Mouse (Mus musculus) right cerebral cortex, postnatal 36 days (tissue): ENCODE results near the gene 2210016L21Rik.

ENCODE experiments used
- DNase-seq, 2 experiments: peaks; one replicate each; pipeline ENCODE4 v3.0.0; 2022; ENCODE audit warnings: low spot score in 2 of 2, mixed read lengths in 1 of 2

Gene 2210016L21Rik

DNA sequence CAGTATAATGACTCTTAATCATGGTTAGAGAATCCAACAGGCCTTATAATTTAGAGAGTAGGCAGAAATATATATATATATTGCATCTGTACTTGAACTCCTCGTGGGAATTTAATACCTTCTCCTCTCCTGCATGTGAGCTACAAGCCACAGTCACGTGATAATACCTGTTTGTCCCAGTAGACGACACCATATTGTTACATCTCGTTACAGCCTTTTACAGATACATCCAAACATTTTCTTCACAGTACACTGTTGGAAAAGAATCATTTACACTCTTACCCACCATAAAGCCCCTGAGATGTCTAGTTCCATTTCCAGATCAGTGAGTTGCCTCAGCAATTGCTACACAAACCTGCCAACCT lies 790 bp downstream of the 2210016L21Rik start:
- DNase-seq: no peak

DNA sequence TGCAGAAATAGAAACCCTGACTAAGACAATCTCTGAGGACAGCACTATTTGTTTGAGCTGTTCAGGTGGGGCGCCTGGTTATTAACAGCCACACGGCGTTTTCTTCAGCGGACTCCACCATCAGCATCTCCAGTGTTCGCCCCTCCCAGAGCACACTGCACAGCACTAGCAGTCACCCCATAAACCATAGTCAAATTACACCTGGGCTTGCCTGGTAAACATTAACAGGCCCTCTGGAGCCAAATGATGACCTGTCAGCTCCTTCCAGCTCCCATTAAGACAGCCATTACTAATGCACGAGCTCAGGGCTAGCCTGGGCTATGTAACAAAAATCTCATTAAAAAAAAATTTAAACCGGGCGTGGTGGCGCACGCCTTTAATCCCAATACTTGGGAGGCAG lies 3.1 kb downstream of the 2210016L21Rik start:
- DNase-seq: no peak

DNA sequence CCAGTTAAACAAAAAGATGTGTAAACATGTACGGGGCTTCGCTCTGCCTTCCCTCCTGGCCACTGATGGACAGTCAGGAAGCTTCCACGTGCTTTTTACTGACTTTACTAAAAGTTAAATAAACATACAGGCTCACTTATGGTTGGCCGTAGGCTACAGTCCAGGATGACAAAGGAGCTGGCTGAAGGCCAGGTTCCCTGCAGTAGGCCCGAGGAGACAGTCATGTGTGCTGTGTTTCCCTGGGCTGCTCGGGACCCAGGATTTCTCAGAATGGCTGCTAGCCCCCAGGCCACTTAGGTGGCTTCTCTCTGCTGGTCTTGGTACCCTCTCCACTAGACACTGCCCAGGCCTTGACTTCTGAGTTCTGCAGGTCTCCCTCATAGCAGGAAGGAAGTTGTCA lies 6.9 kb downstream of the 2210016L21Rik start:
- DNase-seq: no peak

DNA sequence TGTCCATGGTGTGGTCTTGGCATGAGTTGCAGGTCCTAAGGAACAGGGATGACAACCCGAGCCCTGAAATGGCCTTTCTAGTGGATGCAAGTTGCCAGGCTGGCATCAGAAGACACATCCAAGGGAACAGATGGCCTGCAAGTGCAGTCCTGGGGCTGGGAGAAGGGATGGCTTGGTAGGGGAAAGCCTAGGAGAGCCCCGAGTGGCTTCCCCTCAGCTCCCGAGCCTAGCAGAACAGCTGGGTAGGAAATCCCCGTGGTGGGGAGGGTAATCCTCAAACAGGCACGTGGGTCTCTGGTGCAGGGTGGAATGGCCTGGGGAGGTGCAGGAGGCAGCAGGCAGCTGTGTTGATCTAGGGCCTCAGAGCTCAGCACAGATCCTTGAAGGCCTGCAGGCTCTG lies 7.4 kb downstream of the 2210016L21Rik start:
- no peak for DNase-seq

DNA sequence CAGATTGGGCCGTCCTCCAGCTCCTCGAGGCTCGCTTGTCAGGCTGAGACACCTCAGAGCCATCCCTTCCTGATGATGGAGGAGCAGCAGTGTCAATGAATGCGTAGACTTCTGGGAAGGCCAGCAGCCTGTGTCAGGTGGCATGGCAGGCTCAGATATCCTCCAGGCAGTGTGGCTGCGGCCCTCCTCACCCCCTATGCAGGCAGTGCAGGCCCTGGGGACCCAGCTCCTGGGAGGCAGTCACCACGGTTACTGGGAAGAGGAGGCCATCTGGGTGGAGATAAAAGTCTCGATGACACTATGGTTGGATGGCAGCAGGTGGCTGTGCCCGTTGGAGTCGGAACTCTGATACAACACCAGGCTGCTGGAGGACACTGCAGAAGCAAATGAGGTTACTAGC lies 7.9 kb downstream of the 2210016L21Rik start:
- no peak for DNase-seq

DNA sequence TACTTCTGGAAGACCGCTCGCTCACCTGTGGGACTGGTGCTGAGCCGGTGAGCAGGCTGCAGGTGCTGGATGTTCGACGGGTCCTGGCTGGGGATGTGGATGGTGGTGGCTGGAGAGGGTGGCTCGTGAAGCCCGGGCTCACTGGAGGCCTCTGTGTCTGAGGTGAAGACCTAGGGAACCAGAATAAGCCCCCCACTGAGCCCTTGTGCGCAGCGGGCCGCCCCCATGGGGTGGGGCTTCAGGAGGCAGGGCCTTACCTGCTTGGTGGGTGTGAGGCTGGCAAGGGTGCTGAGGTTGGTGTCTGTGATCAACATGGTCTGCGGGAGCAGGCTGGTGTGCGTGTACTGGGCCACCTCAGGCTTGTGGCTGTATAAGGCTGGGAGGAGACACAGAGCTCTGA lies 8.7 kb downstream of the 2210016L21Rik start:
- no peak for DNase-seq

DNA sequence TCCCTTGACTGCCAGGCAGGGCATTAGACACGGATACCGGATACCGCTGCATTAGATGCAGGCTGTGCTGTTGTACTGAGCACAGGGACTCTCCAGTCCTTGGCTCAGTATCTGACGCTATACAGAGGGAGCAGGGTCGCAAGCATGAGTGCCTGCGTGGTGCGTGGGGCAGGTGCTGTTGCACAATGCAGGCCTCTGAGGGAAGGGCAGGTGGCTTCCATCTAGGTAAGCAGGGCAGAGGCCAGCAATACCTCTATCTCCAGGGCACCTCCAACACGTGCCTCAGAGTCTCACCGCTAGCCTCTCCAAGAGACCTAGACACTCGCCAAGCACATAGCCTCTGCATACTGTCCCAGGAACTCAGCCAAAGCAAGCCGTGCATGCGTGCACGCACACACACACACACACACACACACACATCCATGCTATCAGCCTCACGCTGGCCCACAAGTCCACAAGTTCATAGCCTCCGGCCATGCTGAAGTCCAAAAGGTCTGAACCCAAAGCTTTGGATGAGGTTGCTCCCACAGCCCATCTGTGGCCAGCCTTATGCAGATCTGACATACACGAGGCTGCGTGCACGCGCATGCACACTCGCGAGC lies 9.4 kb downstream of the 2210016L21Rik start:
- no peak for DNase-seq

DNA sequence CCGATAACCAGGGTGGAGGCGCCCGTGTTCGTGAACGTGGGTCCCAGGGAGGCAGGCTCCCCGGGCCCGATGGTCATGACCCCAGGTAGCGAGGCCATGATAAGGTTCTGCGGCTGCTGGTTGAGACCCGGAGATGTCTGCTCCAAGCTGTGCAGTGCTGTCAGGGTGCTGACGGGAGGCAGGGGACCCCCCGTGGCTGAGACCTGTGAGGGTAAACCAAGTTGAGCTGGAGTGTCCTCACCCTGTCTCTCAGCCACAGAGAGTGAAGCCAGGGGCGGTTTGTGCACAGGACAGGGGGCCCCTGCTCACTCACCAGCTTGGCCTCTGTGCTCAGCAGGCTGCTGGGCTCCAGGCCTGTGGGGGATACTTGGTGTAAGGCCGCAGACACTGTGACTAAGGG lies 11.4 kb downstream of the 2210016L21Rik start:
- no peak for DNase-seq

DNA sequence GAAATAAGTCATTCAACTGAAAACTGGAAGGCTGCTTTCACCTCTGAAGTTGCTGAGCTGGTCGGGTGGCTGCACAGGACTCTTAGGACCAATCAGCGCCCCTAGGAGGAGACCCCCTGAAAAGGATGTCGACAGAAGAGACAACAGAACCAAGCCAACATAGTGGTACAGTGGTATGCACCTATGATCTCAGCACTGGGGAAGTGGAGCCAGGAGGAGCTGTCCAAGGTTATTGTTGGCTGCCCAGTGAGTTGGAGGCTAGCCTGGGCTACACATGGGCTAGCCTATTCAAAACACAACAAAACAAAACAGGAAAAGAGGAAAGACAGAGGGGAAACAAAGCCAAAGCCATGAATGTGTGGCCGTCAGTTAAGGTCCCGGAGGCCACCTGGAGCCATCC lies 16.1 kb downstream of the 2210016L21Rik start:
- DNase-seq: no peak

DNA sequence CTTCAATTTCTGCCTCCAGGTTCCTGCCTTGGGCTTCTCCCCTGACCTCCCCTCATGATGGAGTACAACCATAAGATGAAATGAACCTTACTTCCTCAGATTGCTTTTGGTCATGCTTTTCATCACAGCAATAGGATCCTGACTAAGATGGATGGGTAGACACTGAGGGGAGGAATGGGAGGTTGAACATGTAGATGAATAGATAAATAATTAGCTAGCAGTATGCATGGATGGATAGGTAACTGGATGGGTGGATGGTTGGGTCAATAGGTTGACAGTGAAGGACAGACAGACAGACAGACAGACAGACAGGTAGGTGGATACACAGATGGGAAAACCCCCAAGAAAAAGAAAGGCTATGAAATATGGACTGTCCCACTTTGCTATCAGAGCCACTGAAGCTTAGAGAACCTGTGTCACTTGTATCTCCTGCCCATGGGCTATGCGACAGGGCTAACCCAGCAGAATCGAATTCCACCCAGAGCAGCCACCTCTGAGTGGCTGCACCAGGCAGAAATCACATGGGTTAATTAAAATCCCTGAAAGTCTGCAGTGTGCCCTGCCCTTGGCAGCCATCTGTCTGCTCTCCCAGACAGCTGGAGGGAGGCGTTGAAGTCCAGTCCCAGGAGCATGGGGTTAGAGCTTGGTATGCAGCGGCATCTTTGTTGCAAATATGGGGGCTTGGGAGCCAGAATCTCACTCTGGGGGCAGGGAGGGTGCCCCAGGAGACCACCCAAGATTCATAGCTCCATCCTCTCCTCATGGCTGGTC lies 19.8 kb downstream of the 2210016L21Rik start:
- DNase-seq: no peak

DNA sequence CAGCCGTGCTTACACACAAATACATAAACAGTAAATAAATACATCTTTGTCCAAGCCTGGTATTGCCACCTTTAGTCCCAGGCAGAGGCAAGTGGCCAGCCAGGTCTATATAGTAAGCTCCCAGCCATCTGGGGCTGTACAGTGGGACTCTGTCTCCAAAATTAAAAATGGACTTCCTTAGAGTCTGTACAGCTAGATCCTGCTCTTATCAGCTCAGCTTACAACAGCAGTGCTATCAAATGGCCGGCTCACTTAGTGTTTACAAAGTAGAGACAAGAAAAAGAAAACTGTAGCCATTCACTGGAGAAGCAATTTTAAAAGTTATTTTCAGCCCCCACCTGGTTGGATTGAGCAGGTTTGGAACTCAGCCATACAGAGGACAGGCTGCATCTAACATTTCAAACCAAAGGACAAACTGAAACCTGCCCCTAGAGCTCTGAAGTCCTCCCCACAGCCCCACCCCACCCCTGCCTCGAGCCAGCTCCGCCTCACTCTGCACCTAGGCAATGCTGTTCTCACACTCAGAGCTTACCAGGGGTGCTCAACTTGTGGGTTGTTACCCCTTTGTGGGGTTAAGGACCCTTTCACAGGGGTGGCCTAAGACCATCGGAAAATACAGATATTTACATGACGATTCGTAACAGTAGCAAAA lies 22.5 kb downstream of the 2210016L21Rik start:
- no peak for DNase-seq

DNA sequence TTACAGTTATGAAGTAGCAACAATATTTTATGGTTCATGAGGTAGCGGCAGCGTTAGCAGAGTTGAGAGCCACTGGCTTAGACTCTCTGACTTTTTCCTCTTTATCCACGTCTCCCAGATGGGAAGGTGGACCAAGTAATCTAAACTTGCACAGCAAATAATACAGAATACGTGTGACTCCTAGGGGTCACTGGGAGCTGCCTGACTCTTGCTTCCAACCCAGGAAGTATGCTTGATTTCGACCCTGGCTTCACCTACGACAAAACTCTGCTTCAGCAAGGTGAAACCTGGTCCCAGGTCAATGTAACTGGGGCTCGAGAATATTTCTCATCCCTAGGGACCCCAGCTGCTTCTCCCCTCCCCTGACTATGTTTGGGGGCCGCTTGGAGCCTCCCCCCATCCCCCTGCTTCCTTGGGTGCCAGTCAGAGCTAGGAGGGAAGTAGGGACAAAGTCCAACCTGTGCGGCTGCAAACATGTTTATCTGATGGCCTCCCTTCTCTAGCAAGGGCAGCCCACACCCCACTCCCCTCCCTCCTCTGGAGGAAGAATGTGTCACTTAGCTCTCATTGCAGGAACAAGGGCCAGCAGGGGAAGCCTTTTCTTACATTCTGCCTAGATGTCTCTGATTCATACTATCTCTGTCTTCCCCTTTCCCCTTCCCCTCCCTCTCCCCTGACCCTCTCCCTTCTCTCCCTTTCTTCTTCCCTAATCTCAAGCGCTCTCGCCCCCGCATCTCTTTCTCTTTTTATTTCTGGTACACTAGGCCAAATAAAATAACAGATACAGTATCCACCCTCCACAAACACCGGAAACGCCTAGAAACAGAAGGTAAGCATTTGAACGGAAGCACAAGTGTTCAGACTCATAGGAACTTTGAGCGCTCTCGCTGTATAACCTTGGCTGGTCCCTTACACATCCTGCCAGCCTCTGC lies 23.3 kb downstream of the 2210016L21Rik start:
- no peak for DNase-seq

DNA sequence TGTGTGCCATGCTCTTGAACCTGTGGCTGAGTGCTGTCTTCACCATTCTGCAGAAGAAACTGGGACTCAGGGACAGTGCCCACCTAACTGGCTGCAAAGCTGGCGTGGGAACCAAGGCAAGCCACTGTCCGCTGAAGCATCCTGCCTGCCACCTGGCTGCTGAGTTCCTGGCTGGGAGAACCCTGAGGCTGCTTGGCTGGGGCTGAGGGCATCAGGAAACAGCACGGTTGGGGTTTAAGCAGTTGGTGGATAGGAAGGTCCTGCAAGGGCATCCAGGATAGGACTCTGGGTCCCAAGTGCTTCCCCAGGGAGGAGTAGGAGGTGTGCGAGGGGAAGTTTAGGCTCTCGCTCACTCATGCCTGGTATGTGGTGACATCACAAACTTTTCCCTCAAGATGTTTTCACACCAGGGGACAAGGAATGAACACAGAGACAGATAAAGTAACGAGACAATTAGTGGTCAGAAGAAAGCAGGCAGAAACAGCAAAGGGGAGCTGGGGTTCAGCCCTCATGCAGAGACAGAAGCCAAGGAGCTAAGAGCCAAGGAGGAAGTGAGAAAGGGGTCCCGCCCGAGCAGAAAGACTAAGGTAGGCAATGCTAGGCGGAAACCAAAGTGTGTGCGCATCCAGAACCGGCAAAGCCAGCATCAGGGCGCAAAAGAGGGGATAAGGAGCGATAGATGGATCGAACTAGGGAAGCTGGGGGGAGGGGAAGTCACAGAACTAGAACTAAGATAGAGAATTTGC lies 25.7 kb downstream of the 2210016L21Rik start:
- DNase-seq: no peak

DNA sequence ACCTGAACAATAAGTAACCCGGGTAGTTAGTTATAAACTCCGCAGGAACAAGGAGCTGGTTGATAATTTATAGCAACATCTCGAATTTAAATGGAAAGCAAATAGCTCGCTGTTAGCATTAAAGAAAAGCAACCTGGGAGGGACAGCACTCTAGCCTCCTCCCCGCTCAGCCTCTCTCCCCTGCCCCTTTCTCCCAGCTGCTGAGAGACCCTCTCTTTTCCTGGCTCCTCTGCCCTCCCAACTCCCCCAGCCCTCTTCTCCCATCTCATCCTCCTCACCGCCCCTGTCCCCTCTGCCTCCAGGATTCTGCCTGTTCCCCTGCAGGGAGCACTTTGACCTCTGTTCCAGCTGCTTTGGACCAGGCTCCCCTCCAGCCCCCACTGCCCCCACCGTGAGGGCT lies 26.7 kb downstream of the 2210016L21Rik start:
- DNase-seq: no peak

DNA sequence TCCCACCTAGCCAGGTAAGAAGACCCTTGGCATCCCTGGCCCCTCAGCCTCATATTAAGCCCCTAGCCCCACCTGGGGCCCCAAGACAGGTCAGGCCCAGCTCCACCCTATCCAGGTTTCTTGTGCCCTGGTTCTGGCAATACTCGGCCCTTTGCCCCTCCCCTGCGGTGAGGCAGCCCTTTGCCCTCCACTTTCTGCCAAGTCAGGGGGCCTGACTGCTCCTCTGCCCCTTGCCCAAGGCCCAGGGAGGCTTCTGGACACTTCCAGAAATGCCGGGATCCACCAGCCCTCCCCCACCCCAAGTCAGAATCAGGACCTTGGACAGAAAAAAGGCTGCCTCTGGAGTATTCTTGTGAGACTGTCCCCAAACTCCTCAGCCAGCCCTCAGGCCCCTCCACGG lies 27.1 kb downstream of the 2210016L21Rik start:
- no peak for DNase-seq

DNA sequence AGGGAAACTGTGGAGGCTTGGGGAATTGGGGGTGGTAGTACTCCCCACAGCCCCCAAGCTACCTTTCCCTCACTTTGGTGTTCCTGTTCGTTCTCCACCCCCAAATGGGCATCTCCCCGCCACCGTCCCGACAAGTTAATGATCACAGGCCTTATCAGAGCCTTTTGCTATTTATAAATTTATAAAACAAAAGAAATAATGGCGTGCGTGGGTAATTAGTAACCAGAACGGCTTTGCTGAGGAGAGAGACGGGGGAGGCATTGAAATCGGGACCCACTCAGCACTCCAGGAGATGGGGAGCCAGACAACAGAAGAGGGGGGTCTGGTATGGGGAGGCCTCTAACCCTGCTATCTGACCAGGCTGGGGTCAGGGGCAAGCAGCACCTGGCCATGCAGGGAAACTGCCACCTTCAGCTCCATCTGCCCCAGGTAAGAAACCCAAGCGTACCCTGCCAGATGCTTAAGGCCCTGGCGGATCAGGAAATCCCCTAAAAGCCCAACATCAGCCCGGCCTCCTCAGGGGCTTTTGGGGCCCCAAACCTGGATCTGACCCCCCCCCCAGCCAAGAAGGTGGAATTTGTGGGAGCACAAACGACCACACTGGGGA lies 27.8 kb downstream of the 2210016L21Rik start:
- no peak for DNase-seq

DNA sequence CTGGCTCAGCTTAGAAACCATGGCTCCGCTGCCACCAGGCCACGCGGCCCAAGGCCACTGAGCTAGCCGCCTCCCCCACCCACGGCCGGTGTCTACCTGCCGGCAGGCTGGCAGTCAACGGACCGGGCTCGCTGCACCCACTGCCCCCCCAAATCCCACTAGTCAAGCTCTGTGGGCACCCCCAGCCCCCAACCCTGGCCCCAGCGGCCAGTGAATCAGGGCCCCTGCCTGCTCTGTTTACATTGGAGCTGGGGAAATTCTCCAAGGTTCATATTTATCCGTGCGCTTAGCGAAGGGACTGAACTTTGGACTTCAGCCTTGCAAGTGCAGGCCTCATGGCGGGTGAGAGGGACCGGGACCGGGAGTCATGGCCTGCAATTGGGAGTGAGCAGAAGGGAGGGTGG lies 28.9 kb downstream of the 2210016L21Rik start, which contains the start of gene Hnf1a:
Gene Hnf1a (minus strand): TSS at position 271 of the 404 bp plus-strand sequence.
- DNase-seq: no peak

DNA sequence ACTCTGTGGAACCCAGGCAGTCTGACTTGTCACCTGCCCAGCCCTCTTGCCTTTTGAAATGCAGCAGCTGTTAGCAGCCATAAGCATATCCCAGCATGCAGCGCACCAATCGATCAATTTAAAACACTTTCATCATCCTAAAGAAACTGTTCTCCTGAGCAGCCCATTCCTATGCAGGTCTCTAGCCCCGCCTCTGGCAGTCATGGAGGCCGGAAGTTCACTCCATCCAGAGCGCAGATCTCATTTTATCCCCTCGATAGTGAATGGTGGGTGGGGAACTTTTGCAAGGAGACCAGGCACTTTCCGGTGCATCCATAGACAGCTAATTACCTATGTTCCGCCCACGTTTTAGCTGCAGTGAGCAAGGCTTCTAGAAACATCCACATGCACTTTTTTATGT lies 30.2 kb downstream of the 2210016L21Rik start:
- DNase-seq: no peak

DNA sequence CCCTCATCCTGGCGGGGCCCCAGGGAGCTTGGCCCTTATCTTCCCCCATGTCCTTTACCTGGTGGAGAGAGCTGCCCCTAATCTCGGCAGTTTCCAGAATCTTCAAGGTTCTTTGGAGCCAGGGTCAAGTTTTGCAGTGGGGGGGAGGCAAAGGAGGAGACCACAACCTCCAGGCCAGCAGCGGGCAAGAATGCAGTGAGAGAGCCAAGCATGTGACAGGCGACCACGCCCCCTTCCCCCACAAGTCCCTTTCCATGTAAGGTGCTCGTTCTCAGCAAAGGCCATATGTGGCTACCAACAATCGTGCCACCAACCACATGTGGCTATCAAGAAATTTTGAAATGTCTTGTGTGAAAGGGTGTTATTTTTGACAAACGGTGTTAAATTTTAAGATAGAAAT lies 31.2 kb downstream of the 2210016L21Rik start:
- DNase-seq: no peak

DNA sequence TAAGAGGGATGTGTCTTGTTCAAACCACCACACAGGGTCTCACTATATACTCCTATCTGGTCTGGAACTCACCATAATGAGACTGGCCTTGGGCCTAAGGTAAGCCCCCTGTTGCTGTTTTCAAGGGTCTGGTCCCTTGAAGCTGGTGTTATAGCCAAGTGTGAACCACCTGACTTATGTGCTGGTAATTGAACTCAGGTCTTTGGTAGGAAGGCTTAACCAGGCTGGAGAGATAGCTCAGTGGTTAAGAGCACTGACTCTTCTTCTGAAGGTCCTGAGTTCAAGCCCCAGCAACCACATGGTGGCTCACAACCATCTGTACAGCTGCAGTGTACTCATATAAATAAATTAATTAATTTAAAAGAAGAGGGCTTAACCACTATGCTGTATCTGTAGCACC lies 35.0 kb downstream of the 2210016L21Rik start:
- DNase-seq: no peak

DNA sequence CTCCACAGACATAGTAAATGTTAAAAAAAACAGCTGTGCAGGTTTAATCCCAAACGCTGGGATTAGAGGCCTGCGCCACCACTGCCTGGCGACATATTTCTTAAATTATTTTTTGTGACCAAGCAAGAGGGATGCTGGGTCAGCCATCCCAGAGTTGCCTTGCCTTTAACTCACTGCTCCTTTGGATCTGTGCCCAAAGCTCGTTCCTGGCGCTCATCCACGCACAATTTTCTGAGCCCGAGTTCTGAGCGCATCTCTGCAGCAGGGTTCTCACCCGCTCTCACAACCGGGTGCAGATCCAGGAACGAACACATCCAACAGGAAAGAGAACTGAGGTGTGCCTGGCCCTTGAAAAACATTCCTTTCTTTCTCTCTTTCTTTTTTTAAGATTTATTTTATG lies 36.5 kb downstream of the 2210016L21Rik start:
- no peak for DNase-seq
